Mouse (Mus musculus) spleen, postnatal 14 days (tissue): ENCODE results near the gene Smg1.

ENCODE experiments used
- DNase-seq, 2 experiments: peaks; one replicate each; pipeline ENCODE4 v3.0.0; 2021 to 2022; ENCODE audit warnings: low spot score in 2 of 2

Gene Smg1

DNA sequence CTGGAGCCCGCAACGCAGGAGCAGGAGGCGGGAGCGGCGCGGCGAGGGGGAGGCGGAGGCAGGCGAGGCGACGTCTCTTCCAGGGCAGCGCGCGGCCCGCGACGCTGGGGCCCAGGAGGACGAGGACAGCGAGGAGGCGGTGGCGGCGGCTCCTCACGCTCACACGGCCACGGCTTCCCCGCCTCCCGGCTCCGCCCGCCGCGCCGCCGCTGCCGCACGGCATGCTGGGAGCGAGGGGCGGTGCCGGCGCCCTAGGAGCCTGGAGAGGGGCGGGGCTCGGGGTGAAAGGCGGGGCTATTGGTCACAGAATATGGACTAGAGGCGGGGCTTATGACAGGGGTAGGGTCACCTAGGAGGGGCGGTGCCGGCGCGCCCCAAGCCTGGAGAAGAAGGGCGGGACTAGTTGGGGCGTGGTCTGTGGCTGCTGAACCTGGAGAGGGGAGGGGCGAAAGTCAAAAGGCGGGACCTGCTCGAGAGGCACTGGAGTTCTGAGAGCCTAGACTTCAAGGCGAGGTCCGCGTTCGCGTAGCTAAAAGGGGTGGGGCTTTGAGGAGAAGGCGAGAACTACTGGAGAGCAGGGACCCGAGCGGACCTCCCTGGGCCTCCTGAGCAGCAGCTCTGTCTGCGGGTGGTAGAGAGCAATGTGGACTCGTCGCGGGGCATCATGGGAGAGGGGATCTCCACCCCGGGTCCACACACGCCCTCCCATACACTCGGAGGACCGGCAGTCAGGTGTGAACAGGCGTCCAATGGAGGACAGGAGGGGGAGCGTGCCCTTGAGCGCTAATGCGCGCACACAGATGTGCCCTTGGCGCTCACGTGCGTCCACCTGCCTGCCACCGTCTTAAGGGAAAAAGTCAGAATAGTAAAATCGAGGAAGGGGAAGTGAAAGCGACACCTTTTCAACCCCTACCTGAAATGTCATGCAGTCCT, at the start of gene Smg1:
TSS of gene Smg1 (minus strand) at position 218 of the 933 bp plus-strand sequence.
- peak; percentile 99 for DNase-seq

GRCm38 (mm10) chr7:118283186-118283585, 39.7 kb upstream of the Smg1 start:
- DNase-seq, result no peak

DNA sequence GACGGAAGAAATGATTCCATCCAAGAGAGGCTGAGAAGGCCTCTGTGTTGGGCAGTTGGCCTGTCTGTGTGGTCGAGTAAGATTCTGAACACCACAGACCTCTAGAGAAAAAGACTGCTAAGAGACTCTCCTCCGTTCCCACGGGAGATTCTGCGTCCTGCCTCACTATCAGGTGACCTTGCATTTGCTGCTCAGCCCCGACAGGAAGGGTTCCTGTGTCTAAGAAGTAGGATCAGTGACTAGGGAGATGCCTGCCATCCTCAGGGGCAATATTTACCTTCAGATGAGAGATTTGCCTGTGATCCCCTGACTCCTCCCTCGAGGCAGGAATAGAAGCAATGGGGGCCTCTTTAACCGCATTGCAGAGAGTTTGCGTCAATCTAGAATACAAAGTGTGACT, 39.1 kb upstream of the Smg1 start:
- no peak for DNase-seq

- DNase-seq, result peak in 1 of 2 experiments; percentile 26
Observed at GRCm38 (mm10) chr7:118279521-118279920, 36.1 kb upstream of the Smg1 start.

DNA sequence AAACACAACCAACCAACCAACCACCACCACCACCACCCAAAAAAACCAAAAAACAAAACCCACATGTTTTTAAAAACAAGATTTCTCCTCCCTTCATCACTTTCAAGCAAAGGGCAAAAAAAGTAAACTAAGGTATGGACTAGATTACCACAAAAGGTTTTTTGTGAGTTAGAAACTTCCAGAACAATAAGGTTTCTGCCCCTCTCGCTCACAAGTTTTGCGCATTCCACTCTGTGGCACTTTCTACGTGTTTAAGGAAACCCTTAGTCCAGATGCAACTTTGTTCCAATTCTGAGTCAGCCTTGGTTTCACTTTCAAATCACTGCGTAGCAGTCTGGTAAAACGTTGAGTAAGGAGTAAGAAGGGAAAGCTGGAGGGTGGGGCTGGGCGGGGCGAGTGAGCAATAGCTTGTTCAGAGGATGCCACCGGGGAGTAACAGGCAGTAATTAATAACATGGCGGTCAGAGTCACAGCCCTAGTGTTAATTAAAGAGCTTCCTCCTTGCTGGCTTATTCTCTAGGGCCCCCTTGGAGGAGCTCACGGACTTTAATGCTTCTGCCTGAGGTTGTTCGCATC, 34.0 kb upstream of the Smg1 start:
- no peak for DNase-seq

DNA sequence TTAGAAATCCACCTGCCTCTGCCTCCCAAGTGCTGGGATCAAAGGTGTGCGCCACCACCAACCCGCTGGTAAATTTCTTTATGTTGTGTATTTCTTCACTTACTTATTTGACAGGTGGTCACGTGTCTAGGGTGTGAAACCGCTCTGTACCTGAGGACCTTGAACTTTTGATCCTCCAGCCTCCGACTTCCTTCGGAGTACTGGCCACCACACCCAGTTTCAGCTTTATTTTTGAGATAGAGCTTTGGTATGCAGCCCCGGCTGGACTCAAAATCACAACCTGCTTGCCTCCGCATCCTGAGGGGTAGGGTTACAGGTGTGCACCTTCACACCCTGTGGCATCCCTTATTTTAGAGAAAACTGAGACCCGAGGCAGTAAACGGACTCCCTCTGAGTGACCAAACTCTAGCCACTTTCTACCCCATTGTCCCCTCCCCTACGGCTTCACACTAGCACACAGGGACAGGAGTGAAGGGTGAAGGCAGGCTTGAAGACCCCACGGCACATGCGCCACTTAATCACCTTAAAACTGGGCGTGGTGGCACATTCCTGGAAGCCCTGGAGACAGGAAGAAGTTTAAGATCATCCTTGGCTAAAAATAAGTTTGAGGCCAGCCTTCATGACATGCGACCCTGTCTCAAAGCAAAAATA, 33.3 kb upstream of the Smg1 start:
- no peak for DNase-seq

DNA sequence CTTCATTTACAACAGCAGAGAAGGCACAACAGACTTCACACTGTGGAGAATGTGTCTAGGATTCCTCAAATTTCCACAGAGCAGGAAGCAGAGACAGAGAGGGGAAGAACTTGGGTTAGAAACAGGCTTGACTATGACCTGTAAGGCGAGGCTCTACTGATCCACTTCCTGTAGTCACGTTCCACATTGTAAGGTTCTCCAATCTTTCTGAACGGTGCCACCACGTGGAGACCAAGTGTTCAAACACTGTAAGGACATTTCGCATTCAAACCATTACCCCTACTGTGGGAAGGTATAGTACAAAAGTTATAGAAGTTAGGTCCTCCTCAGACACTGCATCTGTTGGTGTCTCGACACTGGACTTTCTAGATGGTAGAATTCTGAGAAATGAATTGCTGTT, 31.8 kb upstream of the Smg1 start:
- no peak for DNase-seq

DNA sequence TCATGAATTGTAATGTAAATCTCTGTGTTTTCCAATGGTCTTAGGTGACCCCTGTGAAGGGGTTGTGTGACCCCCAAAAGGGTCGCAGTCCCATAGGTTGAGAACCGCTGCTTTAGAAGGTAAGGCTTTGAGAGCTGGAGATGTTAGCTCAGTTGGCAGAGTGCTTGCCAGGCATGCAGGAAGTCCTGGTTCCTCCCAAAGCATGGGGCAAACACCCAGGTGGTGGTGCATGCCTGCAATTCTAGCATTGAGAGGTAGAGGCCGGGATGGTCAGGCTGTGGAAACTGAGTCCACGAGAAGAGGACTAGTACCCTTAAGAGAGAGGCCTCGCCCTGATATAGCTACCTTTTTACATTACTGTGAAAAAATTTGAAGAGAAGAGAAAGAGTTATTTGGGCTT, 31.4 kb upstream of the Smg1 start:
- DNase-seq, result no peak

GRCm38 (mm10) chr7:118274169-118274568, 30.7 kb upstream of the Smg1 start:
- DNase-seq, result no peak

GRCm38 (mm10) chr7:118266099-118266498, 22.6 kb upstream of the Smg1 start:
- no peak for DNase-seq

- no peak for DNase-seq
Observed at GRCm38 (mm10) chr7:118263606-118264005, 20.1 kb upstream of the Smg1 start.

- DNase-seq, result no peak
Observed at GRCm38 (mm10) chr7:118262409-118262808, 18.9 kb upstream of the Smg1 start.

DNA sequence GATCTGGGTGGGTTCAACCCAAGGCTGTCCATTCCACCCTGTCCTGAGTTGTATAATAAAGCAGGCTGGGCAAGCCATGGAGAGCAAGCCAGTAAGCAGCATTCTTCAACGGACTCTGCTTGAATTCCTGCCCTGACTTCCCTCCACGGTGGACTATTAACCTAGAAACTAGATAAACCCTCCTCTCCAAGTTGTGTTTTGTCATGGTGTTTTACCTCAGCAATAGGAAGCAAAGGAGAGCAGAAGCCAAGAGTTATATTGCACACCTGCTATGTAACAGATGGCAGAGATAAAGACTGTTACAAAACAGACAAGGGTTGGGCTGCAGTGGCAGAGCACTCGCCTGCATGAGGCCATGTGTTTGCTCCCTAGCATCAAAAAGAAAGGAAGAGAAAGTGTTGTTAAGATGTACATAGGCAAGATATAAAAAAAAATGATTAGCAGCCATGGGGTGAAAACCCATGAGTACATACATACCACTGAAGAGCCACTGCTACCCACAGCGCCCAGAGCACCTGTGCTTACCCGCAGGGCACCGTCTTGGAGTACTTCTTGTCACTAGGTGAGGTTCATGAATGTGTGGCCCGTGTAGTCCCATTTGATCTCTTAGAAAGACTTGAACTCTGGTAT, 16.3 kb upstream of the Smg1 start:
- no peak for DNase-seq

GRCm38 (mm10) chr7:118258451-118258850, 15.0 kb upstream of the Smg1 start:
- no peak for DNase-seq

- DNase-seq, result no peak
Observed at GRCm38 (mm10) chr7:118256740-118257139, 13.3 kb upstream of the Smg1 start.

DNA sequence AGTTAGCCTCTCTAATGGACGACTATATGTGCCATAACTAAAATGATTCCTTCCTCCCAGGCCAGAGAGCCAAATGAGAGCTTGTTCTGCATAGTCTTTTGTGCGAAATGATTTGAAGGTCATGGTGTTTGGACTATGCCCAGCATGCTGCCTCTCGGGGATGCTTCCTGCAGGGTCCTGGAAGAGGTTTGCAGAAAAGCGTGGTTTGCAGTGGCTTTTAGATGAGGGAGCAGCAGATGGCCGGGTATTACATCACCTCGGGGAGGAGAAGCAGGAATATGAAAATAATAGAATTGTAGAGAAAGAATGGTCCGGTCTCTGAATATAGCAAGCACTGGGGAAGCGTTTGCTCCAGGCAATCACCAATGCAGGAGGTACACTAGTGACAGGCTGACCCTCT, 11.0 kb upstream of the Smg1 start:
- no peak for DNase-seq

DNA sequence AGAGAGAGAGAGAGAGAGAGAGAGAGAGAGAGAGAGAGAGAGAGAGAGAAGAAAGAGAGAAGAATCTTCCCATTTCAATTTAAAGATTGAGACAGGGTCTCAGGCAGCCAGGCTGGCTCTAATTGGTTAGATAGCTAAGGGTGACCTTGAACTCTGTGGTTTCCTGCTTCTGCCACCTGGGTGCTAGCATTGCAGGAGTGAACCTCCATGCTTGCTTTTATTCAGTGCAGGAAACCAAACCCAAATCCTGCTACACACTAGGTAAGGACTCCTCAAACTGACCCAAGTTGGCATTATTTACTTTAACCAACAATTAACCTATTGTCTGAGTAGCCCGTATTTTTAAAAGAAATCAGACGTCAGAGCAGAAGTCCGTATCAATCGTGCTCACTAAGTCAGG, 10.5 kb upstream of the Smg1 start:
- no peak for DNase-seq

GRCm38 (mm10) chr7:118252979-118253378, 9.5 kb upstream of the Smg1 start:
- DNase-seq, result no peak

DNA sequence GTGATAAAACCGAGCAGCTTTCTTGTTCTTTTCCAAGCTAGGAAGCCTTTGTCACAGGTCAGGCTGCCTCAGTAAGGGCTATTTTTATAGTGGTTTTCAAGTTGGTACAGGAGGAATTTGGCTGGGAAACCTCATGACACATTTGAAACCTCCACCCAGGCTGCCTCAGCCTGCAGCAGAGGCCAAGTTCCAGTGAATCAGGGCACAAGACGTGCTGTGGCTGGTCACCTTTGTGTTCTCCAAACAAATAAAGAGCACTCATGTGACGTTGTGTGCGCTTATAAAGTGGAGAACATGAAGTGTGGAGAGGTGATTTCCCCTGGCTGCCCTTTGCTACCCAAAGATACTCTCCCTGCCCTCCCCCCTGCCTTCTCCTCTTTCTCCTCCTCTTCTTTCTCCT, 8.9 kb upstream of the Smg1 start:
- no peak for DNase-seq

- DNase-seq, result no peak
Observed at GRCm38 (mm10) chr7:118251392-118252170, 8.1 kb upstream of the Smg1 start.

GRCm38 (mm10) chr7:118250482-118251160, 7.2 kb upstream of the Smg1 start:
- DNase-seq, result no peak
